Mouse (Mus musculus) G1E (cell line): ENCODE measurements at regions not wholly inside any gene's neighbourhood (a gene's known extent, or its start where the extent isn't known, plus 50 kb on each side); places are given as distances from the start of the nearest gene placed in this dataset.

Experiments used
- CTCF ChIP-seq: IDR thresholded peaks from 2 replicates; pipeline ENCODE4 v1.5.1; 2012; ENCODE audit warnings: low read depth, low read length, inconsistent platforms, mixed read lengths
- GATA1 ChIP-seq: IDR thresholded peaks from 2 replicates; pipeline ENCODE4 v1.6.1; 2012; ENCODE audit warnings: borderline replicate concordance, low read length, inconsistent platforms, mixed read lengths
- POLR2AphosphoS5 ChIP-seq: IDR thresholded peaks from 2 replicates; pipeline ENCODE4 v1.6.1; 2012; ENCODE audit warnings: low read depth, low read length, inconsistent platforms; ENCODE audit not compliant: insufficient replicate concordance
- TAL1 ChIP-seq: conservative IDR thresholded peaks from 2 replicates; pipeline ENCODE4 v1.6.1; 2012; ENCODE audit warnings: low read depth, low read length, inconsistent platforms, mixed read lengths

DNA sequence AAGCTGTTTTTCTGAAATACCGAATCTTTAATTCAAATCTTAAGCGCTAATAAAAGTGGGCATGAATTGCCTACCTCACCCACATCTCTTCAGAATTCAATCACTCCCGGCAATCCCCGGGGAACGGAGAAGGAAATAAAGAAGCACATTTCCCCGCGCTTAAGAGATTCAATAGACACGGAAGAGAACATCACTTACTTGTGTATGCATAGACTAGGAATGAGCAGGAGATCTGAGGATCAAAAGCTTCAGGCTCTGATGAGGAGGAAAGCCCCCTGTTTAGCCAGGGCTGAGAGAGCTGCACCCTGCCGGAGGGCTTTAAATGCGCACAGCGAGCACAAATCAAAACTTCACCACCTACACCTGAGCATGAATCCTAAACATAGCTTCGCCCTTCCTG lies 72.0 kb upstream of the Arglu1 start:
- TF ChIP-seq CTCF, result no peak
- no peak for TF ChIP-seq GATA1
- no peak for TF ChIP-seq TAL1
- TF ChIP-seq POLR2AphosphoS5, result no peak
